Mouse (Mus musculus) cerebellum, adult 18-20 months (tissue): ENCODE data around the gene Usp35.

Experiments used
- DNase-seq, 2 experiments: peaks; one replicate each; pipeline ENCODE4 v3.0.0; 2021

Usp35 gene

GRCm38 (mm10) chr7:97313364-97313995 lies 18.3 kb downstream of the Usp35 start:
- DNase-seq: no peak

- no peak for DNase-seq
These were observed 19.0 kb downstream of the Usp35 start for GRCm38 (mm10) chr7:97312856-97313255.

DNA sequence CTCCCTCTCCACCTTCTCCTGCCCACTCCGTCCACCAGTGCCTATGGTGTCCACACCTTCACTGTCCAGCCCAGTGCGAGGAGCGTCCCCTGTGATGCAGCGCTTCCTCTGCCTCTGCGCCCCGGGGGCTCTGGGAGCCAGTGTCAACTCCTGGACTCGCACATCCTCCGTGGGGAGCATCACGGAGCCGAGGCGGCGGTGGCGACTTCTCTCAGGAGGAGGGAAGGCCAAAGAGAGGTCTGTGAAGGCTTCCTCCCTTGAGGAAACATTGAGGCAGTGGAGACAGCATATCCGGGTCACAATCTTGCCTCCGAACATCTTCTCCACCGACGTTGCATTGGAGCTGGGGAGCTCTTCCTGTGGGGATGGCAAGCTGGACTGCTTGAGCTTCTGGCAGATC lies 19.6 kb downstream of the Usp35 start:
- DNase-seq: no peak

GRCm38 (mm10) chr7:97311620-97312019 lies 20.2 kb downstream of the Usp35 start:
- no peak for DNase-seq

DNA sequence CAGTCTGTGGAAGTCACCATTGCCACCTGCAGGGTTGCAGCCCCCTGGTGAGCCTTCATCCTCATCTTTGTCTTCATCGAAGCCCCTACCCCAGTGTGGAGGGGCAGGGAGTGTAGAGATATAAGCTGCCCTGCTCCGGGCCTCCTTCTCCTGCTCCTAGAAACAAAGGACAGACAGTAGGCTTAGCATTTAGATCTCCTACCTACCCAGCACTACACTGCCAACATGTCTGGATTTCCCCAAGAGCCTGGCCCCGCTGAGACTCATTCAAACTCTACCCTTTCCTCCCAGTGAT lies 21.5 kb downstream of the Usp35 start:
- DNase-seq: no peak

DNA sequence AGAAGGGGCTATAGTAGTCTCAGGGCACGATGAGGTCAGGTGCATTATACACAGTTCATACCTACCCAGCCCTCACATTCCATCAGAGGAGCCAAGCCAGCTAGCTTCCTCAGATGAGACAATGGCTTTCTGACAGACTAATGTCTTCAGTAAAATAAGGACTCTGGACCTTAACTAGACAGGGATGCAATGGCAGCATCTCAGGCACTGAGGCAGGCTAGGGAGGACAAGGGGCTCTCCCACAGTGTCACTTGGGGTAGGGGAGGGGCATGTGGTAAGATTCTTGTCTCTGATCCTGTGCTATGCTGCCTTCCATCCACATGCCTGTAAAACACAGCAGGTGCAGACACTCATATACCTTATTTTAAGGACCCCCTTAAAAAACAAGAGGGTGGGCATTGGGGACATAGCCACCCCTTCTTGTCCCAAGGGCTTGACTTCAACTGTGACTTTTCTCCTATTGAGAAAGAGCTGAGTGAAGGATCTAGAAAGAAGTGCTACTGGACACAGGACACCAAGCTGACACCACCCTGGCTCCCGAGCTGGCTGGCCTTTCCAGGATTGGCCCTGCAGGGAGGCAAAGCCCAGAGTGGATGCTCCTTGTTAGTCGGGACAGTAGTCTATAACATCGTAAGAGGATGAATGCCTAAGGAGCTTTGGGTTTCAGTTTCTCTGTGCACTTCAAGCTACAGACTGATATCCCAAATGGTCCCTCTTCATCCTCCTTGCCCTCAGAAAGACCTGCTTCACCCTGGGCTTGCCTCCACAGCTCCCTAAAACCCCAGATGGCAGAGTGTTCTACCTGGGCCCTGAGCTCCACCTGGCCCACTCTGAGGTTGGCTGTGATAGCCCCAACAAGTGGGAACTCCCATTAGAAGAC lies 22.1 kb downstream of the Usp35 start:
- DNase-seq: no peak

GRCm38 (mm10) chr7:97307546-97307945 lies 24.3 kb downstream of the Usp35 start:
- no peak for DNase-seq

DNA sequence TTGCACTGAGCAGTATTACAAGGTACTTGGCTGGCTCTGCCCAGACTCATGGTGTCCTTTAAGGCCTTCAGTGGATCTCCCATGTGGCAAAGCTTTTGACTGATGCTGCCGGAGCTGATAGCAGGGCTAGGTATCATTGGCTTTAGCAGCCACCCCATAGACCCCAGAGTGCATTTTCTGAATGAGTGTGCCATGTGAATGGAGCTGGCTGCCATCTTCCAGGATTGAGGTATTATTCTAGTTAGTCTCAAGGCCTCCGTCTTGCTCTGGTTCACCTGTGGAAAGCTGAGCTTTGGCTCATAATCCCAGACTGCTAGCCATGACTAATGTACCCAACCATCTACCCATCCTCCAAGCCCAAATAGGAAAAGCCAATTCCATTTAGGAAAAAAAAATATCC lies 25.0 kb downstream of the Usp35 start:
- no peak for DNase-seq

- DNase-seq: no peak
These were observed 26.6 kb downstream of the Usp35 start for GRCm38 (mm10) chr7:97305206-97305605.

- DNase-seq: no peak
These were observed 27.3 kb downstream of the Usp35 start for GRCm38 (mm10) chr7:97304471-97304870.

DNA sequence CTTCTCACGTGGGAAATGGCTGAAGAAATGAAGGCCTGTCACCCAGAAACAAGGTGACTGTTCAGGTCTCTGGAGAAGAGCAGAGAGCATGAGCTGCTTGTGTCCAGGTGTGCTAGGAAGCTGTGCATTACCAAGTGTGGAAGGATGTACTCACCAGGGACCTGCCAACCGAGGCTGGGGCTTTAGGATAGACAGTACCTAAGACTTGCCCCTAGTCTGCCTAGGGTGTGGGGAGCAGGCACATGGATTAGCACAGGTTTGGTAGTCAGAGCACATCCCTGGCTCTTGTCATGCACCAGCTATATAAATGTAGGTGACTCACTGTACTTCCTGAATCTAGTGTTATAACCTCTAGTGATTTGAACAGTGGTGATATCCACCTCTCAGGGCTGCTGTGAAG lies 28.2 kb downstream of the Usp35 start:
- DNase-seq: no peak

DNA sequence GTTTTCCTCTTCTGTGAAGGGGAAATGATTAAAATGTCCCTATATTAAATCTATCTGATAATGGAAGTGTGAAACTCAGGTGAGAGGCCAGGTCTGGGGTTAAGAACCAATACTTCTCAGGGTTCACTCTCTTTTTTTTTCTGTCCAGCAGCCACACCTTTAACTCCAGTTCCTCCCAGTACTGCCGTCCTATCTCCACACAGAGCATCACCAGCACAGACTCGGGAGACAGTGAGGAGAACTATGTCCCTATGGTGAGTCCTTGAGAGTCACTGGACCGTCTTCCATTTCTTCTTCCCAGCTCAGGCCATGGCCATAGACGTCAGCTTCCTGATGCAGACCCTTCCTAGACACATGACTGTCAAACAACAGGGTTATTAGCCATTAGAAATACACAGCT lies 28.9 kb downstream of the Usp35 start:
- DNase-seq: no peak

GRCm38 (mm10) chr7:97302261-97302660 lies 29.6 kb downstream of the Usp35 start:
- no peak for DNase-seq

GRCm38 (mm10) chr7:97301321-97301720 lies 30.5 kb downstream of the Usp35 start:
- DNase-seq: no peak

GRCm38 (mm10) chr7:97300914-97301313 lies 30.9 kb downstream of the Usp35 start:
- DNase-seq: no peak

DNA sequence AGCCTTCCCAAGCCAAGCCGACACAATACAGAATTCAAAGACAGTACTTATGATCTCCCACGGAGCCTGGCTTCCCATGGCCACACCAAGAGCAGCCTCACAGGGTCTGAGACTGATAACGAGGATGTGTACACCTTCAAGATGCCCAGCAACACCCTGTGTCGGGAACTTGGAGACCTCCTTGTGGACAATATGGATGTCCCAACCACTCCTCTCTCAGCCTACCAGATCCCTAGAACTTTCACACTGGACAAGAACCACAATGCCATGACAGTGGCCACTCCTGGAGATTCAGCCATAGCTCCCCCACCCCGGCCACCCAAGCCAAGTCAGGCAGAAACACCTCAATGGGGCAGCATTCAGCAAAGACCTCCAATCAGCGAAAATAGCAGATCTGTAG lies 32.9 kb downstream of the Usp35 start:
- DNase-seq: no peak

DNA sequence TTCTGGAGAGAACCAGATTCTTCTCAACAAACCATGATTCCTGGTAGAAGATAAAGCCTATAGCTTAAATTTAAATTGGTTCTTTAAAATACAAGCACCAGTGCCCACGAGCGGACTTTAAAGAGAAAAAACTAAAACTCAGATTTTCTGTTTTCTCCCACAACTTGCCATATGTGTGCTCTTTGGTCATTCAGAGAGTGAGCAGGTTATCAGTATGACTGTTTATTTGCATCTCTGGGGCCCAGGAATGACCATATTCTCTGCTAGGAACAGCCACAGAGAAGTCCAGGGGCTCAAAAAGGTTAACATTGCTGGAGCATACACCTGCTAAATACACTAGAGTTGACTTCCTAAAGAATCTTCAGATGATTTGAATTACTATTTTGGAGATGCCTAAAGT lies 33.5 kb downstream of the Usp35 start:
- no peak for DNase-seq

DNA sequence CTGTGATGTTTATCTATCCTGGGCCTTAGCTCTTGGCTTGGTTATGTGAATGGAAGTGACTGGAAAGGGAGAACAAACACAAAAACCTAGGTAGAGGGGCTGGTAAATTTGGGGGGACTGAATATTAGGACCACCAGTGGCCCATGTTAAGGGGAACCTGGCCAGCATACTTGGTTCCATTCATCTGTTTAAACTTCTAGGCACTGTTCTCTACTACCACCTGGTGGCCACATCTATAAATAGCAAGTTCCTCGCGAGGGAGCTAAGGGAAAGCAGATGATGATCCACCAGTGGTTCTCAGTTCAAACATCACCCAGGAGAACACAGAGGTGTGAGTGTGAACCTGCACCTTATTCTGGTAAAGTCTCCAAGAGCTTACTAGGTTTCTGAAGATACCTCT lies 34.4 kb downstream of the Usp35 start:
- DNase-seq: peak; percentile 60 to 67

DNA sequence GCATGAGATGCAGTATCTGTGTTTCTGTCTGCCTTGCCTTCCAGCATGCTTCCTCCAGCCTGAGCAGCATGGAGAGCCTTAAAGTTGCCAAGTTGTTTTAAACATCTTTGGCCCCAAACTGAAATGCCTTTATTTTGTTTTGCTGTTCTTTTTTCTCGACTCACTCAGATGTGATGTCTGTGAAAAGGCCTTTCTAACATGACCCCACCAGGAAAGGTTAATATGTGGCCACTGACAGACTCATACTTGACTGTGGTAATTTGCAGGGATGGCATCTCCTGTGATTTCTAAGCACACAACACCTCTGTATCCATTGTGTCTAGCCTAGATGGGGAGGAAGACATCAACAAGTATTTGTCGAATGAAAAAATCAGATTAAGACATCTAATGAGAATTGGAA lies 34.8 kb downstream of the Usp35 start:
- DNase-seq: no peak

- DNase-seq: no peak
These were observed 60.8 kb downstream of the Usp35 start for GRCm38 (mm10) chr7:97271068-97271467.

DNA sequence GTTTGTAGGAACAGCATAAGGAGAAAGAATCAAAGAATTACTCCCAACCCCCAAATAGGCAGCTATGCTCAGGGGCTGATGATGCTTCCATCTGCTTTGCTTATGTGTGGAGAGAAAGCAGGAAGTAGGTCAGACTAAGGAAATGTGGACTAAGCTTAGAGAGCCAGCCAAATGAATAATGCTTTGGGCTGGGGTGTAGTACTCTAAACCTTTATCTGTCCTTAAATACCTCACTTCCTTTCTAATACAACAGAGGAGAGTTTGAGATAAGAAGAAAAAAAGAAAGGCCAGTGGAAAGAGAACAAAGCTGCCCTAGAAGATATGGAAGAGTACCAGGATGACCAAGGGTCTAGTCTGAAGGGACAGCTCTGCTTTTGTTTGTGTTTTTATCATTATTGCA lies 61.5 kb downstream of the Usp35 start:
- DNase-seq: no peak

DNA sequence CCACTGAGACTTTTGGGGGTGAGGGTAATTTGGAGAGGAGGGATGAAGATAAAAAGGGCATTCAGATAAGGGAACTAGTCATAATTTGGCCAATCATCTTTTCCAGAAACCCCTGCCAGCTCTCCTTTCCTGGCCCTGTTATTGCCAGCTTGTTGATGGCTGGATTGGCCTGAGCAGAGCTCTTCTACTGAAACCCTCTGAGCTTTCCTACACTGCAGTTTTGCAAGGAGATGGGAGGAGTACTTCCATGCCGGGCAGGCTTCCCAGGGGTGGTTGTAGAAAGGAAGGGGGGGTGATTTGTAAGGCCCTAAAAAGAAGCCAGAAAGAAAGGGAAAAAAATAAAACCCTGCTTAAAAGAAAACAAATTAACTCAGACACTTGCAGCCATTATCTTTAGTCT lies 69.3 kb downstream of the Usp35 start:
- no peak for DNase-seq
